1 mouse cellular context compared by ENCODE assay signal in the genomic region with DNA sequence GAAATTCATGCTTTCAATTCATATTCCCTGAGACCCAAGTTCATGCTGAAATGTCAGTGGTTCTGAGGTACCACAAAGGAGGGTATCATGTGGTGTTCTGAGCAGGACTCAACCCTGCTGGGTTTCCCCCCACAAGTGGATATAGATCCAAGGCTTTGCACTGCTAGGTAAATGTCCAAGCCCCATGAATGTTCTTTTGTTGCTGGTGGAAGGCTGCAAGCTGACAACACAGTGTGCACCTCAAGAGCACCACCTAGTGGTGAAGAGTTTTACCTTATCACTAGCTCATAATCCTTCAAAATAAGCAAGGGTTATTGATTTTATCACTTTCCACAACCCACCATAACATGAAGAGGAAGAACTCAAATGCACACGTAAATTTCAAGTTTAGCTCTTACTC.
TF ChIP-seq lines count a peak whose summit lies in the region.

No protein-coding gene starts in this region.

TF ChIP-seq in MEL, 35 proteins besides CTCF, POLR2A, EP300 and RAD21:
- TF ChIP-seq ZKSCAN1 (IDR thresholded peaks at IDR 0.05; ENCODE audit: low read depth, low read length) (no peak), NELFE (IDR thresholded peaks at IDR 0.05; ENCODE audit: low read depth, low read length) (no peak), POLR2AphosphoS5 (IDR thresholded peaks at IDR 0.05; ENCODE audit: borderline replicate concordance, low read depth, low read length) (no peak), MAZ (IDR thresholded peaks at IDR 0.05; ENCODE audit: low read depth, low read length) (no peak), MEF2A (IDR thresholded peaks at IDR 0.05; ENCODE audit: extremely low read depth, insufficient replicate concordance, low read depth, low read length, poor library complexity, severe bottlenecking) (no peak), ETS1 (IDR thresholded peaks at IDR 0.05; ENCODE audit: low read depth, low read length) (no peak), TBP (IDR thresholded peaks at IDR 0.05; ENCODE audit: low read depth, low read length) (no peak), POLR2AphosphoS2 (IDR thresholded peaks at IDR 0.05; ENCODE audit: low read length) (no peak), MAFK (IDR thresholded peaks at IDR 0.05; ENCODE audit: borderline replicate concordance, low read depth, low read length) (no peak), E2F4 (IDR thresholded peaks at IDR 0.05; ENCODE audit: borderline replicate concordance, low read depth, low read length) (no peak), GATA1 (IDR thresholded peaks at IDR 0.05; ENCODE audit: low read depth, low read length) (peak; percentile 64), ZC3H11A (IDR thresholded peaks at IDR 0.05; ENCODE audit: low read depth, low read length) (0 out of 2 replicates have a peak, but pooled peaks have one; percentile 29), KAT2A (conservative IDR thresholded peaks at IDR 0.05; ENCODE audit: low read depth, low read length) (no peak), SMC3 (IDR thresholded peaks at IDR 0.05; ENCODE audit: low read depth, low read length) (peak; percentile 60), UBTF (IDR thresholded peaks at IDR 0.05; ENCODE audit: borderline replicate concordance, insufficient read depth, low read depth, low read length) (no peak)
